Mouse (Mus musculus) limb, embryonic 14.5 days (tissue): ENCODE results near the gene Tmem178b. TPM values are rescaled to one million over a fixed set of nuclear protein-coding genes. Genes with fewer than 3 reads are reported as not detected.

Experiments used
- ATAC-seq: fragments of 200-750 bp; cut with Nextera tagmentation; 2 replicates; pipeline ENCODE4 v1.8.0; 2017; ENCODE audit warnings: low read depth, moderate number of reproducible peaks, moderate TSS enrichment; ENCODE audit not compliant: low FRiP score
- DNase-seq: peaks from one replicate; pipeline ENCODE4 v3.0.0-alpha.2; 2015; ENCODE audit warnings: low spot score
- H3K27ac ChIP-seq: fragments of 300-500 bp; sonication (generic); replicated peaks from 2 replicates; pipeline ENCODE4 v1.5.1; 2014; ENCODE audit warnings: low read depth, mild to moderate bottlenecking, low read length, moderate library complexity, mixed read lengths
- H3K27me3 ChIP-seq: fragments of 300-500 bp; sonication (generic); 2 replicates; pipeline ENCODE4 v1.6.1; 2014; ENCODE audit warnings: low read length, mixed read lengths; ENCODE audit not compliant: control insufficient read depth, insufficient read depth
- H3K36me3 ChIP-seq: fragments of 300-500 bp; sonication (generic); 2 replicates; pipeline ENCODE4 v1.6.1; 2014; ENCODE audit warnings: mild to moderate bottlenecking, low read length, moderate library complexity, mixed read lengths; ENCODE audit not compliant: control insufficient read depth, insufficient read depth
- H3K4me1 ChIP-seq: fragments of 300-500 bp; sonication (generic); 2 replicates; pipeline ENCODE4 v1.6.1; 2014; ENCODE audit warnings: antibody characterized with exemption, low read length, mixed read lengths; ENCODE audit not compliant: control insufficient read depth, insufficient read depth
- H3K4me2 ChIP-seq: fragments of 300-500 bp; sonication (generic); replicated peaks from 2 replicates; pipeline ENCODE4 v1.6.1; 2014; ENCODE audit warnings: low read depth, mild to moderate bottlenecking, low read length, moderate library complexity; ENCODE audit not compliant: severe bottlenecking
- H3K4me3 ChIP-seq: fragments of 300-500 bp; sonication (generic); replicated peaks from 2 replicates; pipeline ENCODE4 v1.5.1; 2014; ENCODE audit warnings: low read length
- H3K9ac ChIP-seq: fragments of 300-500 bp; sonication (generic); 2 replicates; pipeline ENCODE4 v1.6.1; 2014; ENCODE audit warnings: mild to moderate bottlenecking, low read depth, low read length, moderate library complexity; ENCODE audit not compliant: severe bottlenecking
- H3K9me3 ChIP-seq: fragments of 300-500 bp; sonication (generic); 2 replicates; pipeline ENCODE4 v1.6.1; 2016; ENCODE audit warnings: low read length; ENCODE audit not compliant: control insufficient read depth
- POLR2A ChIP-seq: fragments of 200-500 bp; IDR thresholded peaks from 2 replicates; pipeline ENCODE4 v1.8.0; 2012; ENCODE audit warnings: inconsistent platforms, mild to moderate bottlenecking, moderate library complexity, borderline replicate concordance; ENCODE audit not compliant: insufficient read depth, insufficient read length; ENCODE audit errors: extremely low read depth
- WGBS: fragments of 180-500 bp; shearing (Covaris S2); extraction: QIAGEN DNeasy Blood & Tissue Kit; methylation state at CpG from one replicate; pipeline ENCODE4 v1.1.7; 2014; 5-methylcytosine and 5-hydroxymethylcytosine counted together
- polyA plus RNA-seq, 2 experiments: library from polyadenylated mRNA; depleted of rRNA in 1 of 2; stranded (reverse) in 1 of 2; unstranded in 1 of 2; fragments of >200 nt; fragmentation: Nextera tagmentation in 1 of 2; extraction: Ambion mirVana in 1 of 2; gene quantifications; 2 replicates each; pipeline versions ENCODE4 v1.2.1 to v1.2.3; 2012 to 2014

Gene Tmem178b
- polyA plus RNA-seq, 2 experiments = 1.2 to 2.3 TPM

- Histone ChIP-seq H3K27me3 (no peaks in the 10 kb centered on the region), H3K9me3 (no peaks in the 10 kb centered on the region), H3K4me3 (no peak overlapping the region), H3K9ac (no peak overlapping the region), H3K27ac (no peak overlapping the region), H3K4me1 (peaks cover 6% of the 10 kb centered on the region), H3K4me2 (no peak overlapping the region), H3K36me3 (no peaks in the 10 kb centered on the region)
- WGBS = 60% methylated on average over 4 of the region's 4 CpGs
- DNase-seq (no peak), ATAC-seq (no peak)
- no peak for TF ChIP-seq POLR2A
Observed at GRCm38 (mm10) chr6:40102863-40103262, 229.8 kb downstream of the Tmem178b start.

GRCm38 (mm10) chr6:40110029-40110428 is 237.0 kb downstream of the Tmem178b start:
- Histone ChIP-seq H3K4me3 (no peak overlapping the region), H3K4me1 (no peaks in the 10 kb centered on the region), H3K36me3 (no peaks in the 10 kb centered on the region), H3K4me2 (no peak overlapping the region), H3K27ac (no peak overlapping the region), H3K9ac (no peak overlapping the region), H3K27me3 (no peaks in the 10 kb centered on the region), H3K9me3 (no peaks in the 10 kb centered on the region)
- ATAC-seq (peak; percentile 38; the same call in 1 of the 2 replicates), DNase-seq (no peak)
- TF ChIP-seq POLR2A = no peak
- 63% methylated on average over 5 of the region's 5 CpGs for WGBS

GRCm38 (mm10) chr6:40110729-40111128 is 237.7 kb downstream of the Tmem178b start:
- Histone ChIP-seq H3K9me3 (no peaks in the 10 kb centered on the region), H3K36me3 (no peaks in the 10 kb centered on the region), H3K27ac (no peak overlapping the region), H3K9ac (no peak overlapping the region), H3K4me1 (no peaks in the 10 kb centered on the region), H3K27me3 (no peaks in the 10 kb centered on the region), H3K4me3 (no peak overlapping the region), H3K4me2 (no peak overlapping the region)
- ATAC-seq (no peak), DNase-seq (no peak)
- WGBS = 89% methylated on average over 2 of the region's 2 CpGs
- no peak for TF ChIP-seq POLR2A

GRCm38 (mm10) chr6:40112488-40112887 is 239.4 kb downstream of the Tmem178b start:
- no peak for TF ChIP-seq POLR2A
- no peaks in the 10 kb centered on the region for H3K27me3 ChIP-seq
- ATAC-seq (no peak), DNase-seq (no peak)
- H3K36me3 ChIP-seq = no peaks in the 10 kb centered on the region
- 0 out of 2 replicates have a peak overlapping the region, but pooled peaks have one; percentile 29 for H3K27ac ChIP-seq
- no peak overlapping the region for H3K4me3 ChIP-seq
- 71% methylated on average over 10 of the region's 10 CpGs for WGBS
- H3K9me3 ChIP-seq = no peaks in the 10 kb centered on the region
- no peaks in the 10 kb centered on the region for H3K4me1 ChIP-seq
- H3K9ac ChIP-seq = no peak overlapping the region
- no peak overlapping the region for H3K4me2 ChIP-seq

- DNase-seq = no peak
- H3K9ac ChIP-seq = no peak overlapping the region
- no peak overlapping the region for H3K4me2 ChIP-seq
- no peak overlapping the region for H3K4me3 ChIP-seq
- no peak for ATAC-seq
- TF ChIP-seq POLR2A = no peak
- 47% methylated on average over 3 of the region's 3 CpGs for WGBS
- no peaks in the 10 kb centered on the region for H3K36me3 ChIP-seq
- H3K27me3 ChIP-seq = no peaks in the 10 kb centered on the region
- no peaks in the 10 kb centered on the region for H3K4me1 ChIP-seq
- no peaks in the 10 kb centered on the region for H3K9me3 ChIP-seq
- no peak overlapping the region for H3K27ac ChIP-seq
Observed at GRCm38 (mm10) chr6:40116225-40116624, 243.2 kb downstream of the Tmem178b start.

GRCm38 (mm10) chr6:40120176-40120575 is 247.1 kb downstream of the Tmem178b start:
- Histone ChIP-seq H3K9me3 (no peaks in the 10 kb centered on the region), H3K36me3 (no peaks in the 10 kb centered on the region), H3K4me2 (no peak overlapping the region), H3K4me1 (no peaks in the 10 kb centered on the region), H3K9ac (no peak overlapping the region), H3K27ac (no peak overlapping the region), H3K27me3 (no peaks in the 10 kb centered on the region), H3K4me3 (no peak overlapping the region)
- DNase-seq (no peak), ATAC-seq (no peak)
- no peak for TF ChIP-seq POLR2A
- 84% methylated on average over 2 of the region's 2 CpGs for WGBS
